Mouse (Mus musculus): ENCODE measurements around the gene Col8a2. TPM values are rescaled to one million over a fixed set of nuclear protein-coding genes. Genes with fewer than 3 reads are reported as not detected.

The Col8a2 gene
- polyA plus RNA-seq (2014; fragmentation: Illumina TruSeq; extraction: RNeasy Lipid Tissue Mini Kit (QIAGEN cat#74804); ENCODE audit: low read depth, low replicate concordance) = 0.52 TPM

DNA sequence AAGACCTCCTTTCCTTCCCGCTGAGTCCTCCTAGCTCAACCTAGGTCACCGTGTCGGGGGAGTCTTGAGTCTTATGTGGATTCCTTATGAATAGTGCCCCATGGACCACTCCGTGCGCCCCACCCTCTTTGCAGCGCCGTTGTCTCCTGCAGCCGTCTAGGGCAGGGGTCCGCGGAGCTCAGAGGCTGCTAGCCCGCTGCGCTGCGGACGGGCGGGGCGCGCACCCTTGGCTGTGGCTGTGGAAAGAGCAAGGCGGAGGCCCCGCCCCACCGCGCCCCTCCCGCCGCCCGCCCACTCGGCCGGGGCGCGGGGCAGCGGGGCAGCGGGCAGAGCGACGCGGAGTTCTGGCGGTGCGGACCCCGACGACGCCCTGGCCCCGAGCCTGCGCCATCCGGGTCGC is at the start of gene Col8a2:
Gene Col8a2, plus strand, starts transcription at position 302 of the 400 bp plus-strand sequence.

DNA sequence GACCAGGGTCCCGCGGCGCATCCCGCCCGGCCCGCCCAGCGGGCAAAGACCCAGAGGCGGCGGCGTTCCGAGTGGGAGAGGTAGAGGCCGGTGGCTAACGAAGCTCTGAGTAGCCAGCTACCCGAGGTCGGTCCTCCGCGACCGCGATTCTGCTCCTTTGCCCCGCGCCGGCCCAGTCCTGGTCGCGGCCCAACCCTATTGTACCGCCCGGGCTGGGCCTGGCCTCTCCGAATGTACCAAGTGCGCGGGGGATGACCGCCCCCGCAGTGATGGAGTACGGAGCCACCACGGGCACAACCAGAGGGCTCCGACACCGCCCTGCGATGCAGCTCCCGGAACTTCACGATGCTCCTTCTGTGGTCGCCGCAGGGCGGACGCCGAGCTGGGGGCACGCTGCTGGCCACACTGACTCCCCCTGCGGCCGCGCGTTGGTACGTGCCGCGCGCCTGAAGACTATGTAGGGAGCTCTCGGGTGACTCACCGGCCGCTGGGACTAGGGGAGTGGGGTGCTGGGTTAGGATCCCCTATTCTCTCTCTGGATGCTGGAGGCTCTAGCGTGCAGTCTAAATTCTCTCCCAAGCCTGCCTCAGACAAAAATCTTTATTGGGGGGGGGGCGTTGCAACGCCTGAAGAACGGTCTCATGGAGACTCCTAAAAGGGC is 30.3 kb upstream of the Col8a2 start, which contains the start of gene Map7d1:
Gene Map7d1, minus strand, starts transcription at position 213 of the 661 bp plus-strand sequence.

DNA sequence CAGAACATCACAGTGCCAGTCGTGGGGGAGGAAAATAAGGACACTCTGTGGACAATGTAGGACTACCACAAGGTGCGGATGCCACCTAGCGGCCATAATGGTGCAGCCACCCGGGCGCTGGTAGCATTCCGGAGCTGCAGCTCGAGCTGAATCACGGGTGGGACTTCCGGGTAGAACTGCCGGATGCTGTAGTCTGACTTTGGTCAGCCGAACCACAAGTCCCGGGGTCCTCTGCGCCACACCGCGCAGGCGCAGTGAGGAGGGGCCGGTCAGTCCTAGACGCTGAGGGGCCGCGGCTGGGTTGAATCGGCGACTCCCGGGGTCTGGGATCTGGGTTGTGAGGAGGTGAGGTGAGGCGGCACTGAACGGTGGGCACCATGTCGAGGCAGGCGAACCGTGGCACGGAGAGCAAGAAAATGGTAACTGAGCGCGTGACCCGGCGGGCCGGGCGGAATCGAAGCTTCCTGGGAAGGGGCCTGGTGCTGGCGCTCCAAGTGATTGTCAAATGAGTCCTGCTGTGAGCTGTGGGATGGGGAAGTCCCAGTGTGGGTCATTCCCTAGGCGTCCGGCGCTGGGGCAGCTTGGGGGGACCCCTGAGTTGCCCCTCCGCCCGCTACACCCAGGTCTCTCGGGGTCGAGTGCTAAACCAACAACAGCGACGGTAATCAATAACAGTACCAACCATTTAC is 24.3 kb upstream of the Col8a2 start, which contains the start of gene Trappc3:
Gene Trappc3, plus strand, starts transcription at position 207 of the 689 bp plus-strand sequence.

GRCm38 (mm10) chr4:126321111-126321853 is 34.7 kb downstream of the Col8a2 start, which contains the start of gene Adprhl2:
Gene Adprhl2, minus strand, starts transcription at chr4:126321703.

GRCm38 (mm10) chr4:126325281-126325861 is 38.8 kb downstream of the Col8a2 start, which contains the start of gene Tekt2:
Gene Tekt2, minus strand, starts transcription at chr4:126325688.

Other genes with a start within 250 kb of the Col8a2 start
- 118 TPM for gene Mrps15, start 239.9 kb upstream of the Col8a2 start, polyA plus RNA-seq (2014; fragmentation: Illumina TruSeq; extraction: RNeasy Lipid Tissue Mini Kit (QIAGEN cat#74804); ENCODE audit: low read depth, low replicate concordance)
- gene Oscp1, start 228.2 kb upstream of the Col8a2 start, polyA plus RNA-seq (2014; fragmentation: Illumina TruSeq; extraction: RNeasy Lipid Tissue Mini Kit (QIAGEN cat#74804); ENCODE audit: low read depth, low replicate concordance) = 2.4 TPM
- gene Lsm10, start 190.2 kb upstream of the Col8a2 start, polyA plus RNA-seq (2014; fragmentation: Illumina TruSeq; extraction: RNeasy Lipid Tissue Mini Kit (QIAGEN cat#74804); ENCODE audit: low read depth, low replicate concordance) = 25.9 TPM
- gene Stk40, start 182.8 kb upstream of the Col8a2 start, polyA plus RNA-seq (2014; fragmentation: Illumina TruSeq; extraction: RNeasy Lipid Tissue Mini Kit (QIAGEN cat#74804); ENCODE audit: low read depth, low replicate concordance) = 45.5 TPM
- gene Eva1b, start 139.0 kb upstream of the Col8a2 start, polyA plus RNA-seq (2014; fragmentation: Illumina TruSeq; extraction: RNeasy Lipid Tissue Mini Kit (QIAGEN cat#74804); ENCODE audit: low read depth, low replicate concordance) = 11.4 TPM
- 4.8 TPM for gene Sh3d21, start 123.3 kb upstream of the Col8a2 start, polyA plus RNA-seq (2014; fragmentation: Illumina TruSeq; extraction: RNeasy Lipid Tissue Mini Kit (QIAGEN cat#74804); ENCODE audit: low read depth, low replicate concordance)
- gene Thrap3, start 84.0 kb upstream of the Col8a2 start, polyA plus RNA-seq (2014; fragmentation: Illumina TruSeq; extraction: RNeasy Lipid Tissue Mini Kit (QIAGEN cat#74804); ENCODE audit: low read depth, low replicate concordance) = 96.7 TPM
- 205 TPM for gene Map7d1, start 30.4 kb upstream of the Col8a2 start, polyA plus RNA-seq (2014; fragmentation: Illumina TruSeq; extraction: RNeasy Lipid Tissue Mini Kit (QIAGEN cat#74804); ENCODE audit: low read depth, low replicate concordance)
- 60.4 TPM for gene Trappc3, start 24.5 kb upstream of the Col8a2 start, polyA plus RNA-seq (2014; fragmentation: Illumina TruSeq; extraction: RNeasy Lipid Tissue Mini Kit (QIAGEN cat#74804); ENCODE audit: low read depth, low replicate concordance)
- gene Adprhl2, start 34.9 kb downstream of the Col8a2 start, polyA plus RNA-seq (2014; fragmentation: Illumina TruSeq; extraction: RNeasy Lipid Tissue Mini Kit (QIAGEN cat#74804); ENCODE audit: low read depth, low replicate concordance) = 15.6 TPM
- 1.8 TPM for gene Tekt2, start 38.9 kb downstream of the Col8a2 start, polyA plus RNA-seq (2014; fragmentation: Illumina TruSeq; extraction: RNeasy Lipid Tissue Mini Kit (QIAGEN cat#74804); ENCODE audit: low read depth, low replicate concordance)
- gene Ago3, start 142.8 kb downstream of the Col8a2 start, polyA plus RNA-seq (2014; fragmentation: Illumina TruSeq; extraction: RNeasy Lipid Tissue Mini Kit (QIAGEN cat#74804); ENCODE audit: low read depth, low replicate concordance) = 4.7 TPM
- gene Ago1, start 181.8 kb downstream of the Col8a2 start, polyA plus RNA-seq (2014; fragmentation: Illumina TruSeq; extraction: RNeasy Lipid Tissue Mini Kit (QIAGEN cat#74804); ENCODE audit: low read depth, low replicate concordance) = 10.3 TPM
- gene Ago4, start 246.7 kb downstream of the Col8a2 start, polyA plus RNA-seq (2014; fragmentation: Illumina TruSeq; extraction: RNeasy Lipid Tissue Mini Kit (QIAGEN cat#74804); ENCODE audit: low read depth, low replicate concordance) = 6.7 TPM